Mouse (Mus musculus): Measurements from ENCODE around the gene Arhgap4. TPM values are rescaled to one million over a fixed set of nuclear protein-coding genes. Genes with fewer than 3 reads are reported as not detected.

Arhgap4 gene
- polyA plus RNA-seq, 1 experiment from 2014 or later: 3.2 TPM

- H3K4me2 ChIP-seq (replicated peaks; ENCODE audit: low read depth, low read length): no peak overlapping the region
- no peak for ATAC-seq (ENCODE audit: insufficient number of reproducible peaks, insufficient read depth, low FRiP score, low read depth)
- H3K4me3 ChIP-seq (ENCODE audit: low read depth, low read length): no peak overlapping the region
- no peaks in the 10 kb centered on the region for H3K27me3 ChIP-seq (ENCODE audit: control insufficient read depth, insufficient read depth, low read length)
- no peaks in the 10 kb centered on the region for H3K36me3 ChIP-seq (ENCODE audit: control insufficient read depth, insufficient read depth, low read length)
- no peak overlapping the region for H3K9ac ChIP-seq (replicated peaks; ENCODE audit: low read depth, low read length)
- H3K9me3 ChIP-seq (ENCODE audit: control insufficient read depth, low read depth, low read length): no peaks in the 10 kb centered on the region
- H3K27ac ChIP-seq (ENCODE audit: low read length): no peak overlapping the region
- no peaks in the 10 kb centered on the region for H3K4me1 ChIP-seq (ENCODE audit: control insufficient read depth, insufficient read depth, low read length)
Observed at GRCm38 (mm10) chrX:73910451-73910850, 11.2 kb downstream of the Arhgap4 start.

GRCm38 (mm10) chrX:73910049-73910448 is 11.6 kb downstream of the Arhgap4 start:
- Histone ChIP-seq H3K27me3 (ENCODE audit: control insufficient read depth, insufficient read depth, low read length) (no peaks in the 10 kb centered on the region), H3K9me3 (ENCODE audit: control insufficient read depth, low read depth, low read length) (no peaks in the 10 kb centered on the region), H3K27ac (ENCODE audit: low read length) (no peak overlapping the region), H3K4me1 (ENCODE audit: control insufficient read depth, insufficient read depth, low read length) (no peaks in the 10 kb centered on the region), H3K4me2 (replicated peaks; ENCODE audit: low read depth, low read length) (no peak overlapping the region), H3K4me3 (ENCODE audit: low read depth, low read length) (no peak overlapping the region), H3K36me3 (ENCODE audit: control insufficient read depth, insufficient read depth, low read length) (no peaks in the 10 kb centered on the region), H3K9ac (replicated peaks; ENCODE audit: low read depth, low read length) (no peak overlapping the region)
- WGBS: 75% methylated on average over 1 of the region's 1 CpGs
- ATAC-seq (ENCODE audit: insufficient number of reproducible peaks, insufficient read depth, low FRiP score, low read depth): no peak

DNA sequence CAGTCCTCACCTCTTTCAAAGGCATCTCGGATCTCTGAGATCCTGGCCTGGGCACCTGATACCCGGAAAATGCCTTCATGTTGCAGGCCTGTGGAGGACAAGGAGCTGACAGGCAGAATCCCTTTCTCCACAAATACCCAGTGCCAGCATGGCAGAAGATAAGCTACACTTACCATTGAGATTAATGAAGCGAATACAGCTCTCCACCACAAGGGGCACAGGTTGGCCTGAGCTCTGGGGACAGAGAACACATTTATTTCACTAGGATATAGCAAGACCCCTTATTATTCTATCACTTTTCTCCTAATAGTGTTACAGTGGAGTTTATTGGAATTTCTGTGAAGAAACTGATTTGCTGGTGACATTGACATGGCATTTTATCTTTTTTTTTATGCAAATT is 23.7 kb downstream of the Arhgap4 start:
- no peak overlapping the region for H3K9ac ChIP-seq (replicated peaks; ENCODE audit: low read depth, low read length)
- no peaks in the 10 kb centered on the region for H3K9me3 ChIP-seq (ENCODE audit: control insufficient read depth, low read depth, low read length)
- H3K4me2 ChIP-seq (replicated peaks; ENCODE audit: low read depth, low read length): no peak overlapping the region
- no peaks in the 10 kb centered on the region for H3K27me3 ChIP-seq (ENCODE audit: control insufficient read depth, insufficient read depth, low read length)
- no peak overlapping the region for H3K4me3 ChIP-seq (ENCODE audit: low read depth, low read length)
- no peak for ATAC-seq (ENCODE audit: insufficient number of reproducible peaks, insufficient read depth, low FRiP score, low read depth)
- no peaks in the 10 kb centered on the region for H3K4me1 ChIP-seq (ENCODE audit: control insufficient read depth, insufficient read depth, low read length)
- H3K36me3 ChIP-seq (ENCODE audit: control insufficient read depth, insufficient read depth, low read length): no peaks in the 10 kb centered on the region
- WGBS: 73% methylated on average over 3 of the region's 3 CpGs
- no peak overlapping the region for H3K27ac ChIP-seq (ENCODE audit: low read length)

DNA sequence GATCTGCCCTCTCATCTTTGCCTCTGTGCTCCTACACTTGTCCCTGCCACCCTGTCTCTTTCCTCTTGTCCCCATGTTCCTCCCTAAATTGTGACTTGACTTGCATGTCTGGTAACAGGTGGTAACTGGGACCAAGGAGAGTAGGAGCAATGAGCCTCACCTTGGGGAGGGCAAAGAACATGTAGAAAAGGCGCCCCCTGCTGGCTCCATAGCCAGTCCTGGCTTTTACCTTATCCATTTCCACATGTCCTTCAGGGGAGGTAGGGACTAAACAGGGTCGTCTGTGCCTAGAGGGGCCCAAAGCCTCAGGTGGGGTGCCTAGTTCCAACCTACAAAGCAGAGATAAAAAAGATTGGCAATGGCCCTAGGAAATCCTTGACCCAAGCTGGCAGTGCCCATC is 26.0 kb downstream of the Arhgap4 start, which contains the start of gene L1cam:
Gene L1cam (minus strand): TSS at position 387 of the 400 bp plus-strand sequence.
- Histone ChIP-seq H3K9me3 (ENCODE audit: control insufficient read depth, low read depth, low read length) (no peaks in the 10 kb centered on the region), H3K9ac (replicated peaks; ENCODE audit: low read depth, low read length) (no peak within 1 kb of the TSS), H3K27ac (ENCODE audit: low read length) (no peak within 1 kb of the TSS), H3K27me3 (ENCODE audit: control insufficient read depth, insufficient read depth, low read length) (no peaks in the 10 kb centered on the region), H3K4me2 (replicated peaks; ENCODE audit: low read depth, low read length) (no peak within 1 kb of the TSS), H3K4me1 (ENCODE audit: control insufficient read depth, insufficient read depth, low read length) (no peaks in the 10 kb centered on the region), H3K4me3 (ENCODE audit: low read depth, low read length) (no peak within 1 kb of the TSS), H3K36me3 (ENCODE audit: control insufficient read depth, insufficient read depth, low read length) (no peaks in the 10 kb centered on the region)
- 24% methylated on average over 2 of the region's 2 CpGs for WGBS
- no peak for ATAC-seq (ENCODE audit: insufficient number of reproducible peaks, insufficient read depth, low FRiP score, low read depth)

GRCm38 (mm10) chrX:73892833-73893232 is 28.8 kb downstream of the Arhgap4 start:
- H3K4me3 ChIP-seq (ENCODE audit: low read depth, low read length): no peak overlapping the region
- H3K4me2 ChIP-seq (replicated peaks; ENCODE audit: low read depth, low read length): no peak overlapping the region
- no peaks in the 10 kb centered on the region for H3K9me3 ChIP-seq (ENCODE audit: control insufficient read depth, low read depth, low read length)
- no peak overlapping the region for H3K9ac ChIP-seq (replicated peaks; ENCODE audit: low read depth, low read length)
- H3K36me3 ChIP-seq (ENCODE audit: control insufficient read depth, insufficient read depth, low read length): no peaks in the 10 kb centered on the region
- H3K27ac ChIP-seq (ENCODE audit: low read length): no peak overlapping the region
- H3K27me3 ChIP-seq (ENCODE audit: control insufficient read depth, insufficient read depth, low read length): no peaks in the 10 kb centered on the region
- 93% methylated on average over 14 of the region's 14 CpGs for WGBS
- no peak for ATAC-seq (ENCODE audit: insufficient number of reproducible peaks, insufficient read depth, low FRiP score, low read depth)
- H3K4me1 ChIP-seq (ENCODE audit: control insufficient read depth, insufficient read depth, low read length): no peaks in the 10 kb centered on the region

GRCm38 (mm10) chrX:73891551-73892152 is 30.0 kb downstream of the Arhgap4 start, which contains the start of gene Avpr2:
TSS of gene Avpr2 (plus strand) at chrX:73892102.
- 58% methylated on average over 6 of the region's 6 CpGs for WGBS
- H3K4me2 ChIP-seq (replicated peaks; ENCODE audit: low read depth, low read length): no peak within 1 kb of the TSS
- ATAC-seq (ENCODE audit: insufficient number of reproducible peaks, insufficient read depth, low FRiP score, low read depth): 0 out of 2 replicates have a peak, but pooled peaks have one; percentile 49
- H3K9ac ChIP-seq (replicated peaks; ENCODE audit: low read depth, low read length): no peak within 1 kb of the TSS
- no peaks in the 10 kb centered on the region for H3K4me1 ChIP-seq (ENCODE audit: control insufficient read depth, insufficient read depth, low read length)
- H3K27ac ChIP-seq (ENCODE audit: low read length): no peak within 1 kb of the TSS
- no peaks in the 10 kb centered on the region for H3K9me3 ChIP-seq (ENCODE audit: control insufficient read depth, low read depth, low read length)
- no peaks in the 10 kb centered on the region for H3K36me3 ChIP-seq (ENCODE audit: control insufficient read depth, insufficient read depth, low read length)
- no peaks in the 10 kb centered on the region for H3K27me3 ChIP-seq (ENCODE audit: control insufficient read depth, insufficient read depth, low read length)
- no peak within 1 kb of the TSS for H3K4me3 ChIP-seq (ENCODE audit: low read depth, low read length)

GRCm38 (mm10) chrX:73881463-73881862 is 40.2 kb downstream of the Arhgap4 start:
- Histone ChIP-seq H3K36me3 (ENCODE audit: control insufficient read depth, insufficient read depth, low read length) (no peaks in the 10 kb centered on the region), H3K4me1 (ENCODE audit: control insufficient read depth, insufficient read depth, low read length) (no peaks in the 10 kb centered on the region), H3K27me3 (ENCODE audit: control insufficient read depth, insufficient read depth, low read length) (no peaks in the 10 kb centered on the region), H3K9ac (replicated peaks; ENCODE audit: low read depth, low read length) (no peak overlapping the region), H3K27ac (ENCODE audit: low read length) (no peak overlapping the region), H3K4me2 (replicated peaks; ENCODE audit: low read depth, low read length) (no peak overlapping the region; the same call in 1 of the 2 replicates), H3K9me3 (ENCODE audit: control insufficient read depth, low read depth, low read length) (no peaks in the 10 kb centered on the region), H3K4me3 (ENCODE audit: low read depth, low read length) (no peak overlapping the region)
- 23% methylated on average over 6 of the region's 6 CpGs for WGBS
- ATAC-seq (ENCODE audit: insufficient number of reproducible peaks, insufficient read depth, low FRiP score, low read depth): no peak

DNA sequence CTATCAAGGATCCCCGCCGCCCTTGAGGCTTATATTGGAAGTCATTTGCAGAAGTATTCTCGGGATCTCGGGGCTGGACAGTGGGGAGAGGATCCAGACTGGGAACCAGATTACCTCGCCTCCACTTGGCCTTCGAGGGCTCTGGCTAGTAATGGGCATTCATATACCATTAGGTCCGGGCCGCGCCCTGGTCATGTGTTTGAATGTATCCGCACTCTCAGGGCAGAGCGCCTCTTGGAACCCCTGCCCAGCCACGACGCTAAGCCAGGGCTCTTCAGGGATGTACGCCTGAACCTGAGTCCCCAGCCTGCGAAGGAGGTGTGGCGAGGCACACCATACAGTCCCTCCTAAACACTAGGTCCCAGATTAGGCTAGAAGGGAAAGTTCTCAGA is 40.6 kb downstream of the Arhgap4 start:
- 16% methylated on average over 16 of the region's 16 CpGs for WGBS
- peak overlapping the region; percentile 31 for H3K4me3 ChIP-seq (ENCODE audit: low read depth, low read length)
- no peak overlapping the region for H3K27ac ChIP-seq (ENCODE audit: low read length)

More for the DNA sequence above, 40.6 kb downstream of the Arhgap4 start:
- Histone ChIP-seq H3K9ac (replicated peaks; ENCODE audit: low read depth, low read length) (no peak overlapping the region), H3K9me3 (ENCODE audit: control insufficient read depth, low read depth, low read length) (no peaks in the 10 kb centered on the region), H3K36me3 (ENCODE audit: control insufficient read depth, insufficient read depth, low read length) (no peaks in the 10 kb centered on the region), H3K27me3 (ENCODE audit: control insufficient read depth, insufficient read depth, low read length) (no peaks in the 10 kb centered on the region), H3K4me1 (ENCODE audit: control insufficient read depth, insufficient read depth, low read length) (no peaks in the 10 kb centered on the region), H3K4me2 (replicated peaks; ENCODE audit: low read depth, low read length) (peak overlapping the region; percentile 60)
- ATAC-seq (ENCODE audit: insufficient number of reproducible peaks, insufficient read depth, low FRiP score, low read depth): no peak
